Mouse (Mus musculus) liver, postnatal 0 days (tissue): Measurements from ENCODE around the gene Htra1.

Experiments
- CTCF ChIP-seq: sonication (generic); IDR thresholded peaks from 2 replicates; pipeline ENCODE4 v1.5.1; 2016; ENCODE audit warnings: antibody characterized with exemption, low read depth
- EP300 ChIP-seq: IDR thresholded peaks from 2 replicates; pipeline ENCODE4 v1.6.1; 2016; ENCODE audit warnings: antibody characterized with exemption, low read depth, mild to moderate bottlenecking

DNA sequence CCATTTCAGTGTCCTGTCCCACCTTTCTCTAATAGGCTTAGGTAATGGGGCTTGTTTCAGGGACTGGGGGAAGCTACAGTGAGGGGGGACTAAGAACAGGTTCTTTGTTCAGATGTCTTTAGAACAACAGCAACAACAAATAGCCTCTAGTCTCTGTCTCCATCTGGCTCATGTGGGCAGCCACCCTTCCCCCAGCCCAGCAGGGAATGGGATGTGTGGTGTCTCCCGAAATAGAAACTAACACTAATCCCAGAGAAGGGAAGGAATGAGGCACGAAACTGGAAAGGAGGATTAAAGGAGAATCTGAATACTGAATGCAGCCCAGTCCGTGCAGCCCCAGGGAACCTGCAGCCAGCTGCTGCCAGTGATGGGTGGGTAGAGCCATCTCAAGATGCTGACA lies 48.0 kb upstream of the Htra1 start:
- no peak for TF ChIP-seq CTCF
- no peak for TF ChIP-seq EP300
